Comparison of ENCODE assay signal across 9 mouse cellular contexts in the genomic region with DNA sequence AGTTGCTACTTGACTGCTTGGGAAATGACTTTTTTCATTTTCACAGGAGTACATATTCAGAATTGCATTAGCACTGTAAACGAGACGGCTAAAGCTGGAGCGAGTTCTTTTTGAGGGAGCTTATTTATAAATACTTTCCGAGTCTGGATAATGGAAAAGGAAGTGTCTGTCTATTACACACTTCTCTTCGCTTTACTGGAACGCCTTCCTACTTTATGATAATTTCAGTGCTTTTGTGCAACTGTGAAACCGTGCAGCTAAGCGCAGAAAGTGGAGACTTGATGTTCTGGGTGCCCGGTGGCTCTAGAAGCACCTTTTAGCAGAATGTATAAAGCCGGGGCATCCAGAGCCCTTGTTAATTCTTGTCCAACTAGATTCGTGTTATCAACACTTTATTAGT. TPM values are rescaled to one million over a fixed set of nuclear protein-coding genes. Genes with fewer than 3 reads are reported as not detected.
DNase-seq lines count a peak whose midpoint lies in the region; ATAC-seq and TF ChIP-seq lines count a peak whose summit lies in the region.
"Had no signal": no experiment of that assay in that cellular context is flagged by ENCODE, and none has a peak within 500 bp of the region (broad histone marks: within the 10 kb centered on the region; RNA-seq: fewer than 3 reads in every experiment).

No protein-coding gene starts in this region.

- DNase-seq in heart, adult 18-20 months: no peak
- no peak for DNase-seq in midbrain, embryonic 11.5 days (ENCODE audit: low spot score, missing footprints)
- DNase-seq in thymus, postnatal 36 days: no peak
- no peak for DNase-seq in testis, postnatal 14 days (ENCODE audit: low spot score)
- no peak for DNase-seq in thymus, adult 18-20 months
- DNase-seq: kidney, adult 9 months had no signal

- no peak for ATAC-seq in heart, embryonic 12.5 days (ENCODE audit: insufficient number of reproducible peaks, low FRiP score)
- no peak for ATAC-seq in hindbrain, embryonic 12.5 days (ENCODE audit: low FRiP score)
- no peak for ATAC-seq in midbrain, embryonic 11.5 days (ENCODE audit: low FRiP score)

- peaks cover 27% of the 10 kb centered on the region for H3K4me1 ChIP-seq in heart, embryonic 12.5 days (replicated peaks)
- H3K4me1 ChIP-seq in bone marrow macrophage, adult 2 months (ENCODE audit: control insufficient read depth, insufficient read depth, low read length): peaks cover 21% of the 10 kb centered on the region
- H3K4me1 ChIP-seq in hindbrain, embryonic 12.5 days: peaks cover 17% of the 10 kb centered on the region
- H3K4me1 ChIP-seq in midbrain, embryonic 11.5 days (ENCODE audit: control insufficient read depth, insufficient read depth, low read length): peaks cover 8% of the 10 kb centered on the region

- peak overlapping the region; percentile 84 for H3K4me2 ChIP-seq in heart, embryonic 12.5 days
- H3K4me2 ChIP-seq in hindbrain, embryonic 12.5 days (replicated peaks): peak overlapping the region; percentile 81
- H3K4me2 ChIP-seq in midbrain, embryonic 11.5 days: peak overlapping the region; percentile 72

- H3K27ac ChIP-seq in heart, embryonic 12.5 days (ENCODE audit: poor library complexity, severe bottlenecking): no peak overlapping the region
- no peak overlapping the region for H3K27ac ChIP-seq in bone marrow macrophage, adult 2 months (ENCODE audit: insufficient read depth, low read depth, low read length)
- no peak overlapping the region for H3K27ac ChIP-seq in hindbrain, embryonic 12.5 days
- no peak overlapping the region for H3K27ac ChIP-seq in midbrain, embryonic 11.5 days (ENCODE audit: low read depth, low read length)

- H3K27me3 ChIP-seq in heart, embryonic 12.5 days (replicated peaks): no peaks in the 10 kb centered on the region
- no peaks in the 10 kb centered on the region for H3K27me3 ChIP-seq in hindbrain, embryonic 12.5 days
- H3K27me3 ChIP-seq in midbrain, embryonic 11.5 days (ENCODE audit: control insufficient read depth, insufficient read depth, low read length): no peaks in the 10 kb centered on the region

- H3K4me3 ChIP-seq in heart, embryonic 12.5 days: peak overlapping the region; percentile 35
- H3K4me3 ChIP-seq in bone marrow macrophage, adult 2 months (ENCODE audit: insufficient read depth, low read length): peak overlapping the region; percentile 18; the same call in 1 of the 2 replicates
- H3K4me3 ChIP-seq in hindbrain, embryonic 12.5 days: peak overlapping the region; percentile 98
- peak overlapping the region; percentile 78 for H3K4me3 ChIP-seq in midbrain, embryonic 11.5 days (ENCODE audit: low read depth, low read length)

- no peak for TF ChIP-seq POLR2A in bone marrow macrophage, adult 2 months (IDR thresholded peaks at IDR 0.05; ENCODE audit: borderline replicate concordance, low read depth, low read length)

- no peaks in the 10 kb centered on the region for H3K9me3 ChIP-seq in heart, embryonic 12.5 days (replicated peaks)
- H3K9me3 ChIP-seq in hindbrain, embryonic 12.5 days (replicated peaks): no peaks in the 10 kb centered on the region
- no peaks in the 10 kb centered on the region for H3K9me3 ChIP-seq in midbrain, embryonic 11.5 days (ENCODE audit: control insufficient read depth, low read length)

- TF ChIP-seq CTCF in bone marrow macrophage, adult 2 months (IDR thresholded peaks at IDR 0.05; ENCODE audit: low read depth, low read length): no peak

- H3K9ac ChIP-seq in heart, embryonic 12.5 days: no peak overlapping the region
- peak overlapping the region; percentile 54 for H3K9ac ChIP-seq in hindbrain, embryonic 12.5 days
- peak overlapping the region; percentile 43; the same call in 1 of the 2 replicates for H3K9ac ChIP-seq in midbrain, embryonic 11.5 days (ENCODE audit: low read length)

- 60% methylated on average over 11 of the region's 11 CpGs for WGBS in heart, embryonic 12.5 days
- WGBS in hindbrain, embryonic 12.5 days: 77% methylated on average over 11 of the region's 11 CpGs
- WGBS in midbrain, embryonic 11.5 days: 80% methylated on average over 11 of the region's 11 CpGs

- H3K36me3 ChIP-seq in heart, embryonic 12.5 days: no peaks in the 10 kb centered on the region
- H3K36me3 ChIP-seq in hindbrain, embryonic 12.5 days: no peaks in the 10 kb centered on the region
- H3K36me3 ChIP-seq in midbrain, embryonic 11.5 days (ENCODE audit: control insufficient read depth, insufficient read depth, low read length): no peaks in the 10 kb centered on the region

RNA-seq across cellular contexts. Expression of a gene that starts 1.8 kb away (rescaled TPM):
- 16.6 and 17.3 TPM in 2 replicates for polyA plus RNA-seq in heart, embryonic 12.5 days (2016; fragmentation: Nextera tagmentation; extraction: Ambion mirVana)
- 10 to 100 TPM; 17.4 to 19.4 TPM for total RNA-seq in heart, adult 18-20 months (2021)
- polyA plus RNA-seq in bone marrow macrophage, adult 2 months (2012; ENCODE audit: insufficient read depth, insufficient read length, missing spikeins): 25.3 and 28.5 TPM in 2 replicates
- 30.9 and 32.6 TPM in 2 replicates for polyA plus RNA-seq in hindbrain, embryonic 12.5 days (2016; fragmentation: Nextera tagmentation; extraction: Ambion mirVana)
- polyA plus RNA-seq in midbrain, embryonic 11.5 days (2014; fragmentation: Nextera tagmentation; extraction: Ambion mirVana): 39.2 and 40.8 TPM in 2 replicates

RNA-seq across cellular contexts. Expression of a gene that starts 11.5 kb away (rescaled TPM):
- polyA plus RNA-seq in heart, embryonic 12.5 days (2016; fragmentation: Nextera tagmentation; extraction: Ambion mirVana): 36.6 and 37.8 TPM in 2 replicates
- total RNA-seq in heart, adult 18-20 months (2021): 10 to 100 TPM; 43.3 to 44.1 TPM
- polyA plus RNA-seq in bone marrow macrophage, adult 2 months (2012; ENCODE audit: insufficient read depth, insufficient read length, missing spikeins): 43.2 TPM in 2 replicates
- 23.5 and 26.2 TPM in 2 replicates for polyA plus RNA-seq in hindbrain, embryonic 12.5 days (2016; fragmentation: Nextera tagmentation; extraction: Ambion mirVana)
- 21.9 and 24.2 TPM in 2 replicates for polyA plus RNA-seq in midbrain, embryonic 11.5 days (2014; fragmentation: Nextera tagmentation; extraction: Ambion mirVana)

RNA-seq across cellular contexts. Expression of a gene that starts 47.7 kb away (rescaled TPM):
- not detected in 2 replicates for polyA plus RNA-seq in heart, embryonic 12.5 days (2016; fragmentation: Nextera tagmentation; extraction: Ambion mirVana)
- not detected for total RNA-seq in heart, adult 18-20 months (2021)
- polyA plus RNA-seq in bone marrow macrophage, adult 2 months (2012; ENCODE audit: insufficient read depth, insufficient read length, missing spikeins): 1.2 and 2.3 TPM in 2 replicates
- polyA plus RNA-seq in hindbrain, embryonic 12.5 days (2016; fragmentation: Nextera tagmentation; extraction: Ambion mirVana): not detected in 2 replicates
- polyA plus RNA-seq in midbrain, embryonic 11.5 days (2014; fragmentation: Nextera tagmentation; extraction: Ambion mirVana): not detected in 2 replicates

Comparison
In these comparisons a context has a peak if more than half of its experiments do, and no peak if none do; other contexts are left out.
1. H3K4me3 ChIP-seq: peak in every context shown above with its lines; median percentile 98 in hindbrain, embryonic 12.5 days; 78 in midbrain, embryonic 11.5 days; 35 in heart, embryonic 12.5 days; 18 in bone marrow macrophage, adult 2 months.